Mouse (Mus musculus) common myeloid progenitor, adult 5-6 weeks (primary cell): ENCODE data around the gene Edem1. TPM values are rescaled to one million over a fixed set of nuclear protein-coding genes. Genes with fewer than 3 reads are reported as not detected.

Experiments
- ATAC-seq: replicated peaks from 2 replicates; pipeline ENCODE4 v1.8.0; 2016; ENCODE audit warnings: low read depth, mild to moderate bottlenecking, moderate TSS enrichment, inconsistent platforms; ENCODE audit not compliant: poor library complexity, severe bottlenecking
- total RNA-seq: library from RNA; stranded (forward); fragments of 200-1000, 187-1606 nt; gene quantifications from 2 replicates; pipeline ENCODE4 v1.2.3, GENCODE M21; 2017

Edem1 gene
- total RNA-seq, result 23.2 and 41.7 TPM in 2 replicates

DNA sequence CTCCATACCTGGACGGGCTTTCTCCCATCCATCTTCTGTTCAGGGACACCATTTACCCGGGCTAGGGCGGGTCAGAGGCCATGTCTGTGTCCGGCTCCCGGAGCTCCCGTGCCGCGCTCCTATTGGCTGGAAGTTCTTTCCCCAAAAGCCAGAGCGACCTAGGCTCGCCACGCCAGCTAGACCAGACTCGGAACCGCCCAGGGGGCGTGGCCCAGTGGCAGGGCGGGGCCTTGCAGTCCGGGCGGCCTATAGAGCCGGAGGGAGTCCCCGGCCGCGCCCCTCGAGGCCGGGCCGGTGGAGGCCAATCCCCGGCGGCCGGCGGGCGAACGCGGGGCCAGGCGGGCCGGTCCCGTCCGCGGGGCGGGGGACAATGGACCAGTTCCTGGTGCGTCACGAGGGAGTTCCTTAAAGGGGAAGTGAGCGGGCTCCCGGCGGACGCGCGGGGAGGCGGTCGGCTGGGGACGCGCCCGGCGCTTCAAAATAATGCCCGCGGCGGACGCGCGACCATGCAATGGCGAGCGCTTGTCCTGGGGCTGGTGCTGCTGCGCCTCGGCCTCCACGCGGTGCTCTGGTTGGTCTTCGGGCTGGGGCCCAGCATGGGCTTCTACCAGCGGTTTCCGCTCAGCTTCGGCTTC, at the start of gene Edem1:
TSS of gene Edem1 (plus strand) at position 408 of the 635 bp plus-strand sequence.
- peak; percentile 69 for ATAC-seq

DNA sequence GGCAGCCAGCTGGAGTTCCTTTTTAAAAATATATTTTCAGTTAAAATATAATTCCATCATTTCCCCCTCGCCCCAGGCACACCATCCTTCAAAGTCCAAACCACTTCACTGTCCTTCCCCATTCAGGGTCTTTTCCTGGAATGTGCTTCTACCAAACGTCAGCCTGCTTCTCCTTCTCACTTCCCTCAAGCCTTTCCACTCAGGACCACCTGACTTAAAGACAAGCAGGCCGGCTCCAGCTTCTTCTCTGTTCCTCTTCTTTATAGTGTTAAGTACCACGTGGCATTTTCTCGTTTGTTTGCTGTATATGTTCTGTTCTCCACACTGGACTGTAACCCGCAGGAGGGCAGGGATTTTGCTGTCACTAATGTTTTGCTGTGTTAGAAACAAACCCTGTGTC, 46.6 kb upstream of the Edem1 start:
- ATAC-seq, result peak; percentile 28

DNA sequence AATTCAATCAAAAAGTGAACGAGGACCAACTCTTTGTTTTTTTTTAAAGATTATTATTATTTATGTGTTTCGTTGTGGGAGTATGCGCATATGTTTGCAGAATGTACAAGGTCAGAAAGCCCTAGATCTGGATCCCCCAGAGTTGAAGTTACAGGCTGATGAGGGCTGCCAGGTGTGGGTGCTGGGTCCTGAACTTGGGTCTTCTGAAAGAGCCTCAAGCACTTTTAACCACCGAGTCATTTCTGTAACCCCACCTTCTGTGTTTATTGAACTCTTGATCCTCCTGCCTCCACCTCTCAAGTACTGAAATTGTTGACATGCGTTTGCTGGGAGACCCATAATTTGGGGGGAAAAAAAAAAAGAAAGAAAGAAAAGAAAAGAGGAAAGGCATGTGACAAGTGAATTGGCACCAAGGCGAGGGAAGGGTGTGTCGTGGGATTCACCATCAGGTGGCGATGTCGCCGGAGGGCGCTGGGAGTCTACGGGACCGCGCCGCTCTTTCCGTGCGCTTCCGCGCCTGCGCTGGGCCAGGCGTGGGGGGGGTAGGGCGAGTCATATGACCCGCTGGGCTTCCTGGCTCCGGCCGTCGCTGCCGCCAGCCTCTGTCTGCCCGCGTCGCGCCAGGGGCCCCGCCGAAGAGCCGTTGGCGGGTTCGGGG, 45.8 kb upstream of the Edem1 start, which contains the start of gene Arl8b:
TSS of gene Arl8b (plus strand) at position 574 of the 658 bp plus-strand sequence.
- ATAC-seq, result peak; percentile 77

DNA sequence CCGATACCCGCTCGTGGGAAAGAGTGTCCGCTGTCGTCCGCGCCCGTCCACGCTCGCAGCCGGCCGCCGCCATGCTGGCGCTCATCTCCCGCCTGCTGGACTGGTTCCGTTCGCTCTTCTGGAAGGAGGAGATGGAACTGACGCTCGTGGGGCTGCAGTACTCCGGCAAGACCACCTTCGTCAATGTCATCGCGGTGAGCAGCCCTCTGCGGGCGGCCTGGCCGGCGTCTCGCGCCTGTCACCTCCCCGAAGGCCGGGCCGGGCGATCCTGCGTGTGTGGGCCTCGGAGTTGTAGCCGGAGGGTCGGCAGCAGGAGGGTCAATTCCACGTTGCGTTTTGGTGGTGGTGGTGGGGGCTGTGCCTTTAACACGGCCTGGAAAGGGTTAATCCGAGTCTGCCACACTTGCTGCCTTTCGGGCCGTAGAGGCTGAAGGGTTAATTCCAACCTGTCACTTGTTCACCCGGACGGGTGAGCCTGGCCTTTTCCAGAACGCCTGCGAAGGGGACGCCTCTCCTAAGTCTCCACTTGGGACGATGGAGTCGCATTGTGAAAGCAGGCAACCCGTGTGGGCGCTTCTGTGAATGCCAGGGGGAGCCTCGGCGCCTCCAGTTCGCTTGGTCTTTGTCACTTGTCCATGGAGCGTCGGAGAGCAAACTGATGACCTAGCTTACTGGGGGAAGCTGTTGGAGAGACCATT, 45.1 kb upstream of the Edem1 start:
- ATAC-seq, result peak; percentile 15

DNA sequence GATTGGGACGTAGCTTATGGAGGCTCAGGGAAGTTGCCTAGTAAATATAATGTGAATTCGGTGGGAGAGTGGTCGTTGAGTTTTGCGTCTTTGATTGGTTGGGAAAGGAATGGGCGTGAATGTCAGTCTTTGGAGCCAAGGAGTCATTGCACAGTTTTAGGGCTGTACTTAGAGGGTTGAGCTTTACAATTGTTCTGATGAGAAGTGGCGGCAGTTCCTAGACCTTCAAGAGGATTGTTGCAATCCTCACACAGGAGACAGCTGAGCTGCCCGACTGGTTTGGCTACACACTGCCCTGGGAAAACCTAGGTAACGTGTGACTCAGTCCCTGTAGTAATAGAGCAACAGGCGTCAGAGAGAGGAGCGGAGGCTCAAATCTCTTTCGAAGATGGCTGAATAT, 44.4 kb upstream of the Edem1 start:
- ATAC-seq, result no peak

DNA sequence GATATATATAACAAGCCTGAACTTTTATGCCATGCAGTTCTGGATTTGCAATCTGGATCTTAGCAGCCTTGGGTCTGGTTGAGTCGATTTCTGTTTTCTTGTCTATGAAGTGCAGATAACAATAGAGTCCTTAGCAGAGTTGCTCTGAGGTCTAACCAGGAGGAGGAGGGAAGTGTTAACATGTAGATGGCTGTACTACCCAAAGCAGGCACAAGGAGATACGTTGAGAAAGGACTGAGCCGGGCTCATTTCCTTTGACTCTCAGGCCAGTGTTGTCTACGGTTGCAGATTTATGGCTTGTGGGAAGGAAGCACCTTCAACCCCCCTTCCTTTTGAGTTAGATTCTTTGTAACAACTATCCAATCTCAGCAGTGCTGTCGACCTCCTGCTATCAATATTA, 43.6 kb upstream of the Edem1 start:
- ATAC-seq, result peak; percentile 76

DNA sequence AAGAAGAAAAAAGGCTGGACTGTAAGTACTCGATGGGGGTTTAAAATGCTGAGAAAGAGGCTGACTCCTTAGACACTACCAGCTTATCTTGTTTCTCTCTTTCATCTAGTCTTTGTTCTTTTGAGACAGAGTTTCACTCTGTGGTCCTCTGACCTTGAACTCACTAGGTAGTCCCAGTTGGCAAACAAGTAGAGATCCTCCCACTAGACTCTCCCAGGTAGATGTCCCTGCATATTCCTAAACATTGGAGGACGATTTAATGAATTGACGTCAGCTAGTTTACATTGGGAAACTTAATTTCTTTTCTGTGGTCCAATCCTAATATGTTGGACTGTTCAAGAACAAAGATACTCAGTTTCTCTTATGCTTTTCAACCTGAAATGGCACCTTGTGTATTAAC, 42.9 kb upstream of the Edem1 start:
- ATAC-seq, result no peak

DNA sequence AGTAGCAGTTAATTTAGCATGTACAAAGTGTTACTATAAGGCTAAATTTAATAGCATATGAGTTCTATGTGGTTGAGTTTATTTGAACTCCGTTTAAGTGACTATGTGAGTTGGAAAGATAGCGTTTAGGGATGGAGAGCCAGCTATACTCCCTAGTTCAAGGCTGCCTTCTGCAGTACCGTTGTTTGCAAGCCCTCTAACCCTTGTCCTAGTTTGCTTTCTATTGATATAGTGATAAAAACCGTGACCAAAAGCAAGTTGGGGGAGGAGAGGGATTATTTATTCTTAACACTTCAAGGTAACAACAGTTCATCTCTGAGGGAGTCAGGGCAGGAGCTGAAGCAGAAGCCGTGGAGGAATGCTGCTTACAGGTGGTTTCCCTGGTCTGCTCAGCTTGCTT, 36.9 kb upstream of the Edem1 start:
- ATAC-seq, result no peak

DNA sequence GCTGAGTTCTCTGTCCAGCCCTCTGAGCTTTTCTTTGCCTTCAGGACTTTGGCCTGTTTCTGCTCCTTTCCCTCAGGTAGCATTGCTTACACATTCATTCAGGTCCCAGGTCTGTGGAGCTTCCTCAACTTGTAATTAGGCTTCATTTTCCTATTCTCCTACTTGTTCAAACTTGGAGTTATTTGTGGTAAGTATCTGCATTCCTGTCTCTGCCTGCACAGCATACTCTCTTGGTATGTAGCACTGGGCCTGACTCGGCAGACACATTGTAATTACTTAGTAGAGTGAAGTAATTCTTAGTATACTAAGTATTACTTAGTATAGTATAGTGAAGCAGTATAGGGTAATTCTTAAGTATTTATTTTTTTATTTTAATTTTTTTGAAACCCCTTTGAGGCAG, 32.5 kb upstream of the Edem1 start:
- ATAC-seq, result no peak

DNA sequence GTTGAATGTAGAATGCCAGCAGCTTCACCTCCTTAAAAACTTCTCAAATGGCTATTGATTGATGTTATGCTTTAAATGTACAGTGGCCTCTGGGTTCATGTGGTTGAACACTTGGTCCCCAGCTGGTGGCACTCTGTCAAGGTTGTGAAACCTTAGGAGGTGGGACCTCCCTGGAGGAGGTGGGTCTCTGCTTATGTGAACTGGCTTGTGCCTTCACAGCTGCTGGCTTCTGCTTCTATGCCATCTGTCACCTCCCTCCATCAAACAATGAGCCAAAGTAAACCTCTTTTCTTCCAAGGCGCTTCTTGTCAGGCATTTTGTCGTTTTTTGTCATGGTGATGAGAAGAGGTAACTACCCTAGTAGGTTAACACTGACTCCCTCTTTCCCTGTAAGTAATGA, 31.7 kb upstream of the Edem1 start:
- 0 out of 2 replicates have a peak, but pooled peaks have one; percentile 36 for ATAC-seq

DNA sequence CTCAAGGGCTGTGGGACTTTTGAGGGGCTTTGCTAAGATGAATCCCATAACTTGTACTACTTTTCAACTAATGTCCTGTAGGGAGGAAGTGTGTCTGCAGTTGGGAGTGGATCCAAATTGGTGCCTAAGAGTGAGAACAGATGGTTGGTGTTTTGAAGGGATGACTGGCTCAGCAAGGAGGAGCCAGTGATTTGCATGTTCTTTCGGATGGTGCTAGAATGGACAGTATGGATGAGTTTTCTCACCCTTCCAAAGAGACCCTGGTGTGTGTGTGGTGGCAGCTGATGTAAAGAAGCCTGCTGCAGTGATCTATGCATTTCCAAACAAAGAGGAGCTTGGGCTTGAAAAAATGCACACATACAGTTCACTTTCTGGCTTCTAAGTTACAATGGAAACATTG, 23.2 kb upstream of the Edem1 start:
- ATAC-seq, result no peak

DNA sequence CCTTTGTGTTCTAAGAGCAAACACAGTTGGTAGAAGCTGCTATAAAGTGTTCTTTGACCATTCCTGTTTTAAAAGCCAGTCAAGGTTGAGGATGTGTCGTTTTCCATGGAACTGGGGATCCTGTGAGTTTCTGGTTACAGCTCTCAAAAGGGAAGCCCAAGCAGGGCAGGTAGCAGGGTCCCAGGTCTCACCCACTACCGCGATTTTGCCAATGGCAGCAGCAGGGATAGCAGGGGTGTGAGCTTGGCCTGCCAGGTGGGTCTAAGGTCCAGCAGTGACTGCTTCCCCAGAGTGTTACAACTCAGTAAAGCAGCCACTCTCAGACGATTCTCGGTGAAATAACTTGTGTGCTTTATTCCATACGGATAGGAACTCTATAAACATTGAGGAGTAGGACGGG, 22.6 kb upstream of the Edem1 start:
- ATAC-seq, result no peak

DNA sequence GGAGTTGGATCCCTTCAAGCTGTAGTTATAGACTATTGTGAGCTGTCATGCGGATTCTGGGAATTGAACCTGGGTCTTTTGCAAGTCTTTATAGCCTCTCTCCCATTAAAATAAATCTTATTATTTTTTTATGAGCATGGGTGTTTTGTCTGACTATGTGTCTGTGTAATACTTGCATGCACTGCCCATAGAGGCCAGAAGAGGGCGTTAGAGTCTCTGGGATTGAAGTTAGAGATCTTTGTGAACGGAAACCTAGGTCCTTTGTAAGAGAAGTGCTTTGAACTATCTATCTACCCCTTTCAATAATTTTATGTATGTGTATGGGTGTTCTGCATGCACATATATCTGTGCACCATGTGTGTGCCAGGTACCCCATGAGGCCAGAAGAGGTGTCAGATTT, 21.0 kb upstream of the Edem1 start:
- no peak for ATAC-seq

DNA sequence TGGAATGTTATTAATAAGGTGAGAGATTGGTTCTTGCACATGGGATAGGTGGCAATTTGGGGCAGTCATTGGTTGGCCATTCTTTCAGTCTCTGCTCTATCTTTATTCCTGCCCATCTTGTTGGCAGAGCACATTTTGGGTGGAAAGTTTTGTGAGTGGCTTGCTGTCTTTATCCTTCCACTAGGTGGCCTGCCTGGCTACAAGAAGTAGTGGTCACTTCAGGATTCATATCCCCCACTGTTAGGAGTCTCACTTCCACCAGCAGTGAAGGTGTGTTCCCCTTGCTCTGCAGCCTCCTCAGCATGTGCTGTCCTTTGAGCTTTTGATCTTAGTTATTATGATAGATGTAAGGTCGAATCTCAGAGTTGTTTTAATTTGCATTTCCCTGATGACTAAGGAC, 19.7 kb upstream of the Edem1 start:
- 0 out of 2 replicates have a peak, but pooled peaks have one; percentile 43 for ATAC-seq

DNA sequence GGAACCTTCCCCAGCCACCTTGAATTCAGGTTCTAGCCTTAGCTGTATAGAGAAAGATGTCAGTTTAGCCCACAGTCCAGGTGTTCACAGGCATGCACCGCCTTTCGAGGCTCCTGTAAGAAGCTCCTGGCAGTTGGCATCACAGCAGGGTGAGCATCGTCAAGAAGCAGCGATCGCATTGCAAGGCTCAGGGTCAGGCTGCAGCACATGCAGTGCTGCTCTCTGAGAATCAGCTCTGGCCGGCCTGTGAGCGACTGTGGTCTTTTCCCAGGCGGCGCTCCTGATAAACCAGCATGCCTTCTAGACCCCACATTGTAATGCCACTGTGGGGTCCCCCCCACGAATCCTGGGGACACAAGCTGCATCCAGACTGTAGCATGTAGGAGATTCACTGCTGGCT, 18.2 kb upstream of the Edem1 start:
- ATAC-seq, result no peak

DNA sequence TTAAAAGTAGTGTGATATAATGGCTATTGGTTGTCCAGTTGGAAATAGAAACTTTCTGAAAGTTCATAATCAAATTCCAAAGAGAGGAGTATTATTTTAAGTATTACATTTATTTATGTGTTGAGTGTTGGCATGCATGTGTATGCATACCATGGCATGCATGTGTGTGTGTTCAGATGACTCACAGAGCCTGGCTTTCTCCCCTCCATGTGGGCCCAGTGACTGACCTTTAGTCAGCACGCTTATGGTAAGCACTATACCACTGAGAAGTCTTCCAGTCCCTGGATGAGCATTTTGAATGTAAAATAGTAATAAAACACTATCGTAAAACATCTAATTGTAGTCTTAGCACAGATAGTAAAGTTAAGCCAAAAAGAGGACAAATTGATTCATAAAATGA, 16.3 kb upstream of the Edem1 start:
- no peak for ATAC-seq

DNA sequence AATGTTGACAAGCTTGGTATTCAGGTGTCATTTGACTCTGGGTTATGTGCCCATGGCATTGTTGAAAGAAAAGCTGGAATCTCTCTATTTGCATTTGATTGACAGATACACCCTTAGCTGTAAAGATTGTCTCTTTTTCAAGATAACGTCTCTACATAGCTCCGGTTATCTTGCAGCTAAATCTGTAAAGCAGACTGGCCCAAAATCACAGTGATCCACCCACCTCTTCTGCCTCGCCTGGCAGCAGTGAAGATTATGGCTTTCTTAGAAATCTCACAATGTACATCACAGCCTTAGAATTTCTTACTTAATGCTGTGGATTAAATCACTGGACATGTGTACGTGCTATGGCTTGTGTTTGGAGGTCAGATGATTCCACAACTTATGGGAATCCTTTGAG, 10.9 kb upstream of the Edem1 start:
- no peak for ATAC-seq

DNA sequence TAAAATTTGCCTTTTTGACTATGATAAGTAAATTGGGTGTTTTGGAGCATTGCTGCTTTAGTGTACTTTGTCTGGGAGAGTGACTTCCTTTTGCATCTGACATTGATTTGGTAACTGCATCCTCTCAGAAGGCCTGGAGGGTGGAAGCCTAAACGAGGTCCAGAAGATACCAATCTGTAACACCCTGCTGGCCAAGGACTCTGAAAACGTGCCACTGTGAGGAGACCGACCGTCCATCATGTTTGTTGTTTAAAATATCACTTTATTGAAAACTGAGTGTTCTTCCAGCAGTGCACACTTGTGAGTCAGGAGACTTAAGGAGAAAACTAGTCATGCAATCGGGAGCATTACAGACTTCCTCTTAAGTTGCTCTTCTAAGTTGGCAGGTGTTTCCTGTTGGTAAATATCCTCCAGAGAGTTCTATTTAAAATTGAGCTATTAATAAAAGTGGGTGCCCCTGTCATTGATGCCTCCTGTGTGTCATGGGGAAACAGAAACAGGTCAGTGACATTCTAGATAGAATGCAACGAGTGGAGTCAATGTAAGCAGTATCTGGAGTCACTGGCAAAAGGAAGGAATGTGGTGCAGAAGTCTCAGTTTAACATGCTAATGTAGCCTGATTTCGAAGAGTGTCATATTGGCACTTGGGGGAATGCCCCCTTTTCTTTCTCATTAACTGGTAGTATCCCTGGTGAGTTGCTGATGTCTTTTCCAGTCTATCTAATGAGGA, 3.5 kb upstream of the Edem1 start:
- ATAC-seq, result peak; percentile 58

DNA sequence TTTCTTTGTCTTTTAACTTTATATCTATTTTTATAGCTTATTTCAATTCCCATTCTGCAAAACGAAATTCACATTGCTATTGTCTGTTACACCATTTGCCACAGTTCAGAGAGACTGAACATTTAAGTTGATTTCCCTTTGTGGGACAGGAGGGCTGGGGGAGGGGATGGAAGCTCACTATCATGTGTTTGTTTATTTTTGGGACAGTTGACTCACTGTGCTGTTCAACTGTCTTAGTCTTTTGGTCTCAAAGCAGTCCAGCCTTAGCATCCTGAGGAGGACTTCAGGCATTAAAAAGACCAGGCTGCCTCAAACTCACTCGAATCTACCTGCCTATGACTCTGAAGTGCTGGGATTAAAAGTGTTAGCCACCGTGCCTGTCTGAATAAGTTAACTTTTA, 2.4 kb upstream of the Edem1 start:
- no peak for ATAC-seq

DNA sequence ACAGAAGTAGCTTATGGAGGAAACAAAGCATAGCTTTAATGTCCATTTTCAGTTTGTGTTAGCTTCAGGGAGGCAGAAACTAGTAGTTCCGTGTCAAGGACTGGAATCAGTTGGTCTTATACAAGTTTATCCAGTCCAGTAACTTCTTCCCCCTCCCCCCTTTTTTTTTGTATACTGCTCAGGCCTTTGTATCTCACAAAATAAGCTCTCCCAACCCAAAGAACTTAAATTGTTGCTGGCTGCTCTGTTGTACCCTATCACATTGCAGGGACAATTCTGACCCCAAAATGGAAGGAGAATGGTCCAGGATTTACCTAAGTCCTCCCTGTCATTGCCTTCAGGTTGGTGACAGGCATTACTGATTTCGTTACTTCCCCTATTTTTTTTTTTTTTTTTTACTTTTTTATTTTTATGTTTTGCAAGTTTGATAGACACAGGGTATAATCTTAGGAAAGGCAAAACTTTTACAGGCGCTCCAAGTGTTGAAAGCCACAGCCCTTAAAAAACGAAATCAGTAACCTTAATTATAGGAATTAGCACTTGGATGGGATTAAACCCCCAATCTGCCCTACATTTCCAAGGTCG, 1.0 kb upstream of the Edem1 start:
- no peak for ATAC-seq
